Mouse (Mus musculus) bone marrow macrophage, adult 2 months (primary cell): Measurements from ENCODE around the gene Cdx2.

ENCODE experiments used
- CTCF ChIP-seq: IDR thresholded peaks from 2 replicates; pipeline ENCODE4 v1.5.1; 2012; ENCODE audit warnings: low read depth, mild to moderate bottlenecking, low read length, moderate library complexity
- POLR2A ChIP-seq: IDR thresholded peaks from 2 replicates; pipeline ENCODE4 v1.6.1; 2012; ENCODE audit warnings: mild to moderate bottlenecking, low read depth, low read length, borderline replicate concordance

DNA sequence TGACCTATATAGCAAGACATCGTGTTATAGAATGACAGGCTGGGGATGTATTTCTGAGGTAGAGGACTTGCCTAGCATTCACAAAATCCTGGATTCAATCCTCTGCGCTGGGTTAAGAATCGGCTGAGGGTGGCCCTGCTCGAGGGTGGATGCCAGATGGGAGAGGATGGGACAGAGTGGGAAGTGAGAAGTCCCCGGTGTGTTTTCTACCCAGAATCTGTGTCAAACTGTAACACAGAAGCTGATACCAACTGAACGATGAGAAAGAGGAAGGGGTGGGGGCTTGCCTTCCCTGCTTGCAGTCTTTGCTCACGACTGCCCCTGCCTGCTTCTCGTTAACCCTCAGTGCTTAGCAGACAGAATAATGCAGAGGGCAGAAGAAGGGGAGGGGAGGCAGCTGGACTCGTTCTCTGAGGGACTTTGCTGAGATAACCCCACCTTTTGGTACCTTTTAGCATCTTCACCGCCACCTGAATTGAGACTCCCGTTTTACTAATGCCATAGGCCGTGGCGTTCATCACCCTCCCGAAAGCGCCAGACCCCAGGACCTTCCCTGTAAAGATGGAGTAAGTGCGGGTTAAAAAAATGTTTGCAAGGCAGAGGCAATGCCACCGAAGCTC, 47.2 kb upstream of the Cdx2 start:
- TF ChIP-seq CTCF: no peak
- no peak for TF ChIP-seq POLR2A
